9 mouse cellular contexts compared by ENCODE assay signal in the genomic region with DNA sequence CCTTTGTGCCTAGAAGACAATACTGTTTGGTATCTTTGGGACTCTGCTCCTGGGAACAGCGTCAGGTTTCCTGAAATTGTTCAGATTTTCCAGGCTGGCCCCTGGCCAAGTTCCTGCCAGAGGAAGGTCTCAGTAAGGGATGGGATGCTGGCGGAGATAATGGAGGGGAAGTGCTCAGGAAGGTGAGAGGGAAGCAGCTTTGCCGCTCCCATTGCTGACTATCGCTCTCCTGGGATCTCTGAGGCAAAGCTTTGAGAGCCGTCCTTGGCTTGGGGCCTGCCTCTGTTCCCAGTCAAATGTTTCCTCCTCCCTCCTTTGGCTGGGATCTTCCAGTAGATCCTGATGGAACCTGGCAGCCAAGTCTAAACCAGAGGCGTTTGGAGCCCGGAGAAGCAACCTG. TPM values are rescaled to one million over a fixed set of nuclear protein-coding genes. Genes with fewer than 3 reads are reported as not detected.
A peak's percentile ranks its signal among the peaks of the same experiment; 100 is the strongest.
DNase-seq lines count a peak whose midpoint lies in the region; ATAC-seq and TF ChIP-seq lines count a peak whose summit lies in the region.
"Had no signal": no experiment of that assay in that cellular context is flagged by ENCODE, and none has a peak within 500 bp of the region (broad histone marks: within the 10 kb centered on the region; RNA-seq: fewer than 3 reads in every experiment).

No protein-coding gene starts in this region.

- H3K36me3 ChIP-seq in hindbrain, embryonic 13.5 days, result 0 out of 2 replicates have a peak, but pooled peaks cover 2% of the 10 kb centered on the region
- H3K36me3 ChIP-seq in hindbrain, embryonic 12.5 days, result no peaks in the 10 kb centered on the region; the same call in 1 of the 2 replicates
- peaks cover 2% of the 10 kb centered on the region; the same call in 1 of the 2 replicates for H3K36me3 ChIP-seq in kidney, embryonic 16.5 days (ENCODE audit: insufficient read depth, low read length)
- H3K36me3 ChIP-seq in lung, postnatal 0 days (ENCODE audit: insufficient read depth, low read length), result no peaks in the 10 kb centered on the region

- H3K9ac ChIP-seq in hindbrain, embryonic 13.5 days, result no peak overlapping the region
- no peak overlapping the region for H3K9ac ChIP-seq in hindbrain, embryonic 12.5 days
- no peak overlapping the region for H3K9ac ChIP-seq in kidney, embryonic 16.5 days (replicated peaks; ENCODE audit: low read length)
- H3K9ac ChIP-seq in lung, postnatal 0 days (replicated peaks; ENCODE audit: low read depth), result no peak overlapping the region
- H3K9ac ChIP-seq: embryonic facial prominence, embryonic 12.5 days had no signal

- 0 out of 2 replicates have a peak overlapping the region, but pooled peaks have one; percentile 18 for H3K27ac ChIP-seq in hindbrain, embryonic 13.5 days
- H3K27ac ChIP-seq in hindbrain, embryonic 12.5 days, result no peak overlapping the region
- peak overlapping the region; percentile 73 for H3K27ac ChIP-seq in kidney, embryonic 16.5 days (ENCODE audit: low read length)
- H3K27ac ChIP-seq in lung, postnatal 0 days (ENCODE audit: low read length), result peak overlapping the region; percentile 92
- H3K27ac ChIP-seq: embryonic facial prominence, embryonic 12.5 days had no signal

- H3K4me3 ChIP-seq in hindbrain, embryonic 13.5 days, result no peak overlapping the region
- H3K4me3 ChIP-seq in hindbrain, embryonic 12.5 days, result no peak overlapping the region
- H3K4me3 ChIP-seq in kidney, embryonic 16.5 days (ENCODE audit: low read length), result no peak overlapping the region
- no peak overlapping the region for H3K4me3 ChIP-seq in lung, postnatal 0 days (ENCODE audit: low read depth, low read length)
- H3K4me3 ChIP-seq: embryonic facial prominence, embryonic 12.5 days had no signal

- peak; percentile 44 for DNase-seq in cerebellum, adult 11 months
- peak; percentile 93 for DNase-seq in heart, adult 8-10 months (ENCODE audit: low spot score)
- peak; percentile 84 for DNase-seq in lung, postnatal 0 days (ENCODE audit: low spot score)
- DNase-seq in urinary bladder, postnatal 36 days (ENCODE audit: low spot score in 2 of 2), result peak; percentile 31 to 76

- no peaks in the 10 kb centered on the region for H3K9me3 ChIP-seq in hindbrain, embryonic 13.5 days
- no peaks in the 10 kb centered on the region for H3K9me3 ChIP-seq in hindbrain, embryonic 12.5 days (replicated peaks)
- H3K9me3 ChIP-seq in kidney, embryonic 16.5 days (ENCODE audit: low read length), result no peaks in the 10 kb centered on the region
- no peaks in the 10 kb centered on the region for H3K9me3 ChIP-seq in lung, postnatal 0 days (ENCODE audit: low read length)
- H3K9me3 ChIP-seq: embryonic facial prominence, embryonic 12.5 days had no signal

- TF ChIP-seq EP300 in lung, postnatal 0 days (IDR thresholded peaks at IDR 0.05), result peak; percentile 99

- WGBS in hindbrain, embryonic 13.5 days, result 70% methylated on average over 7 of the region's 7 CpGs
- 73% methylated on average over 7 of the region's 7 CpGs for WGBS in hindbrain, embryonic 12.5 days
- WGBS in kidney, embryonic 16.5 days, result 62% methylated on average over 7 of the region's 7 CpGs
- WGBS in lung, postnatal 0 days, result 34% methylated on average over 7 of the region's 7 CpGs

- no peak for TF ChIP-seq CTCF in lung, postnatal 0 days (IDR thresholded peaks at IDR 0.05)

- no peaks in the 10 kb centered on the region for H3K27me3 ChIP-seq in hindbrain, embryonic 13.5 days
- no peaks in the 10 kb centered on the region for H3K27me3 ChIP-seq in hindbrain, embryonic 12.5 days
- H3K27me3 ChIP-seq in kidney, embryonic 16.5 days (ENCODE audit: insufficient read depth, low read length), result no peaks in the 10 kb centered on the region
- H3K27me3 ChIP-seq in lung, postnatal 0 days (replicated peaks; ENCODE audit: insufficient read depth, low read length), result no peaks in the 10 kb centered on the region
- H3K27me3 ChIP-seq: embryonic facial prominence, embryonic 12.5 days had no signal

- no peak overlapping the region for H3K4me2 ChIP-seq in hindbrain, embryonic 13.5 days
- H3K4me2 ChIP-seq in hindbrain, embryonic 12.5 days (replicated peaks), result no peak overlapping the region
- no peak overlapping the region for H3K4me2 ChIP-seq in kidney, embryonic 16.5 days (replicated peaks; ENCODE audit: low read depth, low read length)
- H3K4me2 ChIP-seq in lung, postnatal 0 days (replicated peaks; ENCODE audit: low read depth, low read length), result 0 out of 2 replicates have a peak overlapping the region, but pooled peaks have one; percentile 2
- H3K4me2 ChIP-seq: embryonic facial prominence, embryonic 12.5 days had no signal

- H3K4me1 ChIP-seq in hindbrain, embryonic 13.5 days (replicated peaks), result peaks cover 24% of the 10 kb centered on the region
- peaks cover 20% of the 10 kb centered on the region for H3K4me1 ChIP-seq in hindbrain, embryonic 12.5 days
- peaks cover 19% of the 10 kb centered on the region for H3K4me1 ChIP-seq in kidney, embryonic 16.5 days (ENCODE audit: insufficient read depth, low read length)
- H3K4me1 ChIP-seq in lung, postnatal 0 days (ENCODE audit: insufficient read depth, low read depth, low read length), result peaks cover 8% of the 10 kb centered on the region; the same call in 1 of the 2 replicates

- ATAC-seq in hindbrain, embryonic 13.5 days (ENCODE audit: low FRiP score), result no peak
- ATAC-seq in hindbrain, embryonic 12.5 days (ENCODE audit: low FRiP score), result no peak
- ATAC-seq in kidney, embryonic 16.5 days (ENCODE audit: low FRiP score, low TSS enrichment), result no peak
- ATAC-seq in lung, postnatal 0 days, result peak; percentile 51
- ATAC-seq in CD4-positive, CD25-positive, alpha-beta regulatory T cell, adult 4 months, result no peak

RNA-seq across cellular contexts. Expression of a gene that starts 1.5 kb away (rescaled TPM):
- 108 and 113 TPM in 2 replicates for polyA plus RNA-seq in hindbrain, embryonic 13.5 days (2015; fragmentation: Nextera tagmentation; extraction: Ambion mirVana)
- 101 and 108 TPM in 2 replicates for polyA plus RNA-seq in hindbrain, embryonic 12.5 days (2016; fragmentation: Nextera tagmentation; extraction: Ambion mirVana)
- total RNA-seq in heart, adult 8-10 months (2022), result 10 to 100 TPM; 74.1 to 92.4 (median 77.5) TPM
- 90.5 and 93.2 TPM in 2 replicates for polyA plus RNA-seq in kidney, embryonic 16.5 days (2015; fragmentation: Nextera tagmentation; extraction: Ambion mirVana)
- polyA plus RNA-seq in lung, postnatal 0 days (2015; fragmentation: Nextera tagmentation; extraction: Ambion mirVana), result 143 and 160 TPM in 2 replicates
- 10 to 100 TPM; 10.9 to 16.2 TPM for polyA plus RNA-seq in CD4-positive, CD25-positive, alpha-beta regulatory T cell, adult 4 months (2017; shearing (Covaris generic))

RNA-seq across cellular contexts. Expression of a gene that starts 38.1 kb away (rescaled TPM):
- polyA plus RNA-seq in hindbrain, embryonic 13.5 days (2015; fragmentation: Nextera tagmentation; extraction: Ambion mirVana), result 62.3 and 64.0 TPM in 2 replicates
- 76.2 and 93.8 TPM in 2 replicates for polyA plus RNA-seq in hindbrain, embryonic 12.5 days (2016; fragmentation: Nextera tagmentation; extraction: Ambion mirVana)
- total RNA-seq in heart, adult 8-10 months (2022), result 1 to 10 TPM; 3.6 to 6.1 (median 4.9) TPM
- 0.42 and 0.56 TPM in 2 replicates for polyA plus RNA-seq in kidney, embryonic 16.5 days (2015; fragmentation: Nextera tagmentation; extraction: Ambion mirVana)
- polyA plus RNA-seq in lung, postnatal 0 days (2015; fragmentation: Nextera tagmentation; extraction: Ambion mirVana), result 0.96 and 2.1 TPM in 2 replicates
- not detected for polyA plus RNA-seq in CD4-positive, CD25-positive, alpha-beta regulatory T cell, adult 4 months (2017; shearing (Covaris generic))

Comparison
In these comparisons a context has a peak if more than half of its experiments do, and no peak if none do; other contexts are left out.
1. RNA of a gene that starts 38.1 kb away (polyA plus RNA-seq): 76.2 to 93.8 TPM in hindbrain, embryonic 12.5 days and 62.3 to 64.0 TPM in hindbrain, embryonic 13.5 days; 0.96 to 2.1 TPM in lung, postnatal 0 days, 0.42 to 0.56 TPM in kidney, embryonic 16.5 days and not detected in CD4-positive, CD25-positive, alpha-beta regulatory T cell, adult 4 months; every median in the first group is over 10 times any median in the second.
2. Peak in every context shown above with its lines, with median percentiles within 50 percentile points of each other: DNase-seq.